Mouse (Mus musculus) embryo, embryonic 11.5 days (tissue): Measurements from ENCODE around the gene Zscan4f.
"Not testable (repeated sequence)": the region's sequence is repeated elsewhere in the genome, so short reads cannot be mapped to it uniquely, and the experiment has no call there.

Experiments used
- DNase-seq: peaks from one replicate; pipeline ENCODE4 v3.0.0-alpha.2; 2012; ENCODE audit warnings: low read depth, low spot score

Zscan4f gene

GRCm38 (mm10) chr7:11397615-11398014, at the start of gene Zscan4f:
TSS of gene Zscan4f (plus strand) at chr7:11397915.
- DNase-seq, result not testable (repeated sequence)

GRCm38 (mm10) chr7:11384641-11385040, 13.1 kb upstream of the Zscan4f start:
- DNase-seq, result not testable (repeated sequence)
